Mouse (Mus musculus): ENCODE data around the gene Gstm6. TPM values are rescaled to one million over a fixed set of nuclear protein-coding genes. Genes with fewer than 3 reads are reported as not detected.
A peak's percentile ranks its signal among the peaks of the same experiment; 100 is the strongest.
"Not testable (repeated sequence)": the region's sequence is repeated elsewhere in the genome, so short reads cannot be mapped to it uniquely, and the experiment has no call there.

Gstm6 gene
- polyA plus RNA-seq, 1 experiment from 2014 or later: 11.7 TPM

- not testable (repeated sequence) for H3K27me3 ChIP-seq (ENCODE audit: control insufficient read depth, insufficient read depth, low read length); H3K4me3 ChIP-seq (ENCODE audit: low read depth, low read length); H3K27ac ChIP-seq (replicated peaks; ENCODE audit: low read depth, low read length); H3K4me1 ChIP-seq (ENCODE audit: control insufficient read depth, insufficient read depth, low read length); H3K9ac ChIP-seq (replicated peaks; ENCODE audit: low read length); H3K4me2 ChIP-seq (ENCODE audit: low read depth, low read length); ATAC-seq (replicated peaks; ENCODE audit: insufficient number of reproducible peaks, low FRiP score, low TSS enrichment, low read depth); H3K36me3 ChIP-seq (replicated peaks; ENCODE audit: control insufficient read depth, insufficient read depth, low read depth, low read length); H3K9me3 ChIP-seq (replicated peaks; ENCODE audit: control insufficient read depth, low read length); DNase-seq (ENCODE audit: low spot score)
- 87% methylated on average over 9 of the region's 9 CpGs for WGBS
These were observed 11.7 kb upstream of the Gstm6 start for GRCm38 (mm10) chr3:107955260-107955659.

DNA sequence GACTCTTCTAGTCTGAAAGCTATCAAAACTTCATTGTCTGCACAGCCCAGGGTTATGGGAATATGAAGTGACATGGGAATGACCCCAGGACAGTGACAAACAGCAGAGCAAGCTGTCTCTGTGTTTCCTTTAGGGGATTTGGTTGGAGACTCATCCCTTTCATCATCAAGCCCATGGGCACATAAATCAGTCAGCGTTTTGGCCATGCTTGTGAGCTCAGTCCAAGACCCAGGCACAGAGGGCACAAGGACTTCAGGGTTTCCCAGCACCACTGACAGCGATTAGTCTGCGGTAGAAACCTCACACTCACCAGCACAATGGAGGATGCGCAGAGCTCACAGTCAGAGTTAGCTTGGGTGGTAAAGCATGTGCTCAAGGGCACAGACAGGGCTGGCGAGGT is 10.4 kb upstream of the Gstm6 start:
- Histone ChIP-seq H3K36me3 (replicated peaks; ENCODE audit: control insufficient read depth, insufficient read depth, low read depth, low read length) (no peaks in the 10 kb centered on the region), H3K27me3 (ENCODE audit: control insufficient read depth, insufficient read depth, low read length) (no peaks in the 10 kb centered on the region), H3K9me3 (replicated peaks; ENCODE audit: control insufficient read depth, low read length) (no peaks in the 10 kb centered on the region), H3K4me3 (ENCODE audit: low read depth, low read length) (no peak overlapping the region), H3K4me1 (ENCODE audit: control insufficient read depth, insufficient read depth, low read length) (no peaks in the 10 kb centered on the region), H3K27ac (replicated peaks; ENCODE audit: low read depth, low read length) (no peak overlapping the region), H3K4me2 (ENCODE audit: low read depth, low read length) (no peak overlapping the region), H3K9ac (replicated peaks; ENCODE audit: low read length) (no peak overlapping the region)
- DNase-seq (ENCODE audit: low spot score) (no peak), ATAC-seq (replicated peaks; ENCODE audit: insufficient number of reproducible peaks, low FRiP score, low TSS enrichment, low read depth) (no peak)
- WGBS: 82% methylated on average over 5 of the region's 5 CpGs

DNA sequence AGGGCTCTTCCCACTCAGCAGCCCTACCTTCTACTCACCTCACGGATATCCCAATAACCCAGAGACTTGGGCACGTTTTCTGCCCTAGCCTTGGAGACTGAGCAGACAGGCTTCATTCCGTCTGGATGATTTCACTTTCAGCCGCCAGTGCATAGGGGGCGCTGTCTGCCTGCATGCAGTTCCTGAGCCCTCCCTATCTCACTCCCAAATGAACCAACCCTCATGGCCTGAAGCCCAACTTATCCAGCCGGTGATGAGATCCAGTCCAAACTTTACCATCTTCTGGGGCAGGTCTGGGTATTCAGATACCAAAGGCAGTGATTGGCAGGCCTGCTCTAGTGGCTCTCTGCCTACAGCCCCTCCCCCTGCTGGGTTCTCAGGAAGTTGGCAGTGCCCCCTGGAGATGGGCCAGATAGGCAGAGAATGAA is 9.8 kb upstream of the Gstm6 start:
- no peak; the same call in 1 of the 2 replicates for ATAC-seq (replicated peaks; ENCODE audit: insufficient number of reproducible peaks, low FRiP score, low TSS enrichment, low read depth)
- Histone ChIP-seq H3K9me3 (replicated peaks; ENCODE audit: control insufficient read depth, low read length) (no peaks in the 10 kb centered on the region), H3K36me3 (replicated peaks; ENCODE audit: control insufficient read depth, insufficient read depth, low read depth, low read length) (no peaks in the 10 kb centered on the region), H3K9ac (replicated peaks; ENCODE audit: low read length) (no peak overlapping the region), H3K4me2 (ENCODE audit: low read depth, low read length) (no peak overlapping the region), H3K4me1 (ENCODE audit: control insufficient read depth, insufficient read depth, low read length) (no peaks in the 10 kb centered on the region), H3K27me3 (ENCODE audit: control insufficient read depth, insufficient read depth, low read length) (no peaks in the 10 kb centered on the region), H3K4me3 (ENCODE audit: low read depth, low read length) (no peak overlapping the region), H3K27ac (replicated peaks; ENCODE audit: low read depth, low read length) (no peak overlapping the region)
- DNase-seq (ENCODE audit: low spot score): peak; percentile 43
- WGBS: 26% methylated on average over 6 of the region's 6 CpGs

GRCm38 (mm10) chr3:107950531-107950930 is 7.0 kb upstream of the Gstm6 start:
- 83% methylated on average over 11 of the region's 11 CpGs for WGBS
- no peak for ATAC-seq (replicated peaks; ENCODE audit: insufficient number of reproducible peaks, low FRiP score, low TSS enrichment, low read depth)

GRCm38 (mm10) chr3:107949461-107949860 is 5.9 kb upstream of the Gstm6 start:
- H3K4me1 ChIP-seq (ENCODE audit: control insufficient read depth, insufficient read depth, low read length); ATAC-seq (replicated peaks; ENCODE audit: insufficient number of reproducible peaks, low FRiP score, low TSS enrichment, low read depth); H3K27me3 ChIP-seq (ENCODE audit: control insufficient read depth, insufficient read depth, low read length); H3K9me3 ChIP-seq (replicated peaks; ENCODE audit: control insufficient read depth, low read length); DNase-seq (ENCODE audit: low spot score); H3K9ac ChIP-seq (replicated peaks; ENCODE audit: low read length); H3K27ac ChIP-seq (replicated peaks; ENCODE audit: low read depth, low read length); H3K4me3 ChIP-seq (ENCODE audit: low read depth, low read length); H3K36me3 ChIP-seq (replicated peaks; ENCODE audit: control insufficient read depth, insufficient read depth, low read depth, low read length); H3K4me2 ChIP-seq (ENCODE audit: low read depth, low read length): not testable (repeated sequence)
- WGBS: 82% methylated on average over 1 of the region's 1 CpGs

More at GRCm38 (mm10) chr3:107950531-107950930, 7.0 kb upstream of the Gstm6 start:
- H3K27ac ChIP-seq (replicated peaks; ENCODE audit: low read depth, low read length): no peak overlapping the region
- H3K9me3 ChIP-seq (replicated peaks; ENCODE audit: control insufficient read depth, low read length): no peaks in the 10 kb centered on the region
- DNase-seq (ENCODE audit: low spot score): no peak
- no peaks in the 10 kb centered on the region for H3K27me3 ChIP-seq (ENCODE audit: control insufficient read depth, insufficient read depth, low read length)
- no peaks in the 10 kb centered on the region for H3K36me3 ChIP-seq (replicated peaks; ENCODE audit: control insufficient read depth, insufficient read depth, low read depth, low read length)
- no peak overlapping the region for H3K4me3 ChIP-seq (ENCODE audit: low read depth, low read length)
- no peak overlapping the region for H3K4me2 ChIP-seq (ENCODE audit: low read depth, low read length)
- H3K9ac ChIP-seq (replicated peaks; ENCODE audit: low read length): no peak overlapping the region
- H3K4me1 ChIP-seq (ENCODE audit: control insufficient read depth, insufficient read depth, low read length): no peaks in the 10 kb centered on the region

GRCm38 (mm10) chr3:107945729-107946128 is 2.2 kb upstream of the Gstm6 start:
- Histone ChIP-seq H3K9me3 (replicated peaks; ENCODE audit: control insufficient read depth, low read length) (no peaks in the 10 kb centered on the region), H3K9ac (replicated peaks; ENCODE audit: low read length) (no peak overlapping the region), H3K36me3 (replicated peaks; ENCODE audit: control insufficient read depth, insufficient read depth, low read depth, low read length) (no peaks in the 10 kb centered on the region), H3K27me3 (ENCODE audit: control insufficient read depth, insufficient read depth, low read length) (no peaks in the 10 kb centered on the region), H3K4me3 (ENCODE audit: low read depth, low read length) (no peak overlapping the region), H3K27ac (replicated peaks; ENCODE audit: low read depth, low read length) (no peak overlapping the region), H3K4me2 (ENCODE audit: low read depth, low read length) (no peak overlapping the region), H3K4me1 (ENCODE audit: control insufficient read depth, insufficient read depth, low read length) (no peaks in the 10 kb centered on the region)
- no peak for DNase-seq (ENCODE audit: low spot score)
- no peak for ATAC-seq (replicated peaks; ENCODE audit: insufficient number of reproducible peaks, low FRiP score, low TSS enrichment, low read depth)
- 50% methylated on average over 4 of the region's 4 CpGs for WGBS

GRCm38 (mm10) chr3:107941261-107941660 is 2.3 kb downstream of the Gstm6 start:
- no peak overlapping the region for H3K9ac ChIP-seq (replicated peaks; ENCODE audit: low read length)
- no peaks in the 10 kb centered on the region for H3K4me1 ChIP-seq (ENCODE audit: control insufficient read depth, insufficient read depth, low read length)
- H3K27me3 ChIP-seq (ENCODE audit: control insufficient read depth, insufficient read depth, low read length): no peaks in the 10 kb centered on the region
- H3K4me3 ChIP-seq (ENCODE audit: low read depth, low read length): no peak overlapping the region
- H3K27ac ChIP-seq (replicated peaks; ENCODE audit: low read depth, low read length): no peak overlapping the region
- H3K36me3 ChIP-seq (replicated peaks; ENCODE audit: control insufficient read depth, insufficient read depth, low read depth, low read length): no peaks in the 10 kb centered on the region
- H3K9me3 ChIP-seq (replicated peaks; ENCODE audit: control insufficient read depth, low read length): no peaks in the 10 kb centered on the region
- 87% methylated on average over 4 of the region's 4 CpGs for WGBS
- ATAC-seq (replicated peaks; ENCODE audit: insufficient number of reproducible peaks, low FRiP score, low TSS enrichment, low read depth) (no peak), DNase-seq (ENCODE audit: low spot score) (no peak)
- no peak overlapping the region for H3K4me2 ChIP-seq (ENCODE audit: low read depth, low read length)

GRCm38 (mm10) chr3:107940524-107940923 is 3.0 kb downstream of the Gstm6 start:
- Histone ChIP-seq H3K9me3 (replicated peaks; ENCODE audit: control insufficient read depth, low read length) (no peaks in the 10 kb centered on the region), H3K4me1 (ENCODE audit: control insufficient read depth, insufficient read depth, low read length) (no peaks in the 10 kb centered on the region), H3K27me3 (ENCODE audit: control insufficient read depth, insufficient read depth, low read length) (no peaks in the 10 kb centered on the region), H3K9ac (replicated peaks; ENCODE audit: low read length) (no peak overlapping the region), H3K4me2 (ENCODE audit: low read depth, low read length) (no peak overlapping the region), H3K27ac (replicated peaks; ENCODE audit: low read depth, low read length) (no peak overlapping the region), H3K4me3 (ENCODE audit: low read depth, low read length) (no peak overlapping the region), H3K36me3 (replicated peaks; ENCODE audit: control insufficient read depth, insufficient read depth, low read depth, low read length) (no peaks in the 10 kb centered on the region)
- DNase-seq (ENCODE audit: low spot score): no peak
- no peak for ATAC-seq (replicated peaks; ENCODE audit: insufficient number of reproducible peaks, low FRiP score, low TSS enrichment, low read depth)
- 77% methylated on average over 7 of the region's 7 CpGs for WGBS
